Mouse (Mus musculus): ENCODE measurements around the gene Coro6.

Coro6 gene

DNA sequence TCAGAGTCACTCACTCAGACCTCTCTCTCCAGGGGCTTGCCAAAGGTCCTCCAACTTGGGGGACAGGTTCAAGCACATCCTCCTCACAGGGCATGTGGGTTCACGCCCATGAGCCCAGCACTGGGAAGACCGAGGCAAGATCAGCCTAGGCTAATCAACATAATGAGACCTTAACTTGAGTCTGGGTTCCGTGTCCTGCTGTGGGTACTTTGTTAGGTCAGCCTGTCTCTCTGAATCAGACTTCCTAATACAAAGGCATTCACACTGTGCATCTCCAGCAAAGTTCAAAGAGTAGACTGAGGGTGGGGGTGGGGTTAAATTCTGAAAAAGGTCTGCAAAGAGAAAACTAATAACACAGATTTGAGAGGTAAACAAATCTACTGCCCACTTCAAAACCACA is 2.9 kb downstream of the Coro6 start:
- DNase-seq: no peak

DNA sequence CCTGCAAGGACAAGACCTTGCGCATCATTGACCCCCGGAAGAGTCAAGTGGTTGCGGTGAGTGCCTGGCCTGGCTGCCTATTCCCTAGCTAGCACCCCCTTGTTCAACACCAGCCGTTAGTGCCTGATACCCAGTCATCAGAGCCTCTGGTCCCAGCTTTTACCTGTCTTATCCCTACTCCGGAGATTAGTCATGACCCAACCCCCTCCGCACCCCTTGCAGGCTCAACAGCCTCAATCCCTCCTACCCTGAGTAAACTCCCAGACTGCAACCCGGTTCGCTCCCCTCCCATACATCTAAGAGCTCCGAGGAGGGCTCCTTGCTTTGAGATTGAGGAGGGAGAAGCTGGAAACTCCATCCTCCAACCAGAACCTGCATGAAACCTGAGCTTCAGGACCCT is 4.3 kb downstream of the Coro6 start:
- no peak for DNase-seq

DNA sequence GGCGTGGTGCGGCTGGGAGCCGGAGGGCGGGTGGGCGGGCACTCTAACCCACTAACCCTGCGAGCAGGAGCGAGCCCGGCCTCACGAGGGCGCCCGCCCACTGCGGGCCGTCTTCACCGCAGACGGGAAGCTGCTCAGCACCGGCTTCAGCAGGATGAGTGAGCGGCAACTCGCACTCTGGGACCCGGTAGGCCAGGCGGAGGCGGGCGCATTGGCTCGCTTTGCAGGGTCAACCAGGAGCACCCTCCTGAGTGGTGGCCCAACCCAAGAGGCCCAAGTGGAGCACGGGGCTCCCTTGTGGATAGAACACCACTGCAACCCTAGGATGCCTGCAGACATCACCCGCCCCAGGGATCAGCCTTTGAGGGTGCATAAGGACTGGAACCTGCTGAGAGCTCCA is 4.9 kb downstream of the Coro6 start:
- DNase-seq: peak; percentile 60 to 63

DNA sequence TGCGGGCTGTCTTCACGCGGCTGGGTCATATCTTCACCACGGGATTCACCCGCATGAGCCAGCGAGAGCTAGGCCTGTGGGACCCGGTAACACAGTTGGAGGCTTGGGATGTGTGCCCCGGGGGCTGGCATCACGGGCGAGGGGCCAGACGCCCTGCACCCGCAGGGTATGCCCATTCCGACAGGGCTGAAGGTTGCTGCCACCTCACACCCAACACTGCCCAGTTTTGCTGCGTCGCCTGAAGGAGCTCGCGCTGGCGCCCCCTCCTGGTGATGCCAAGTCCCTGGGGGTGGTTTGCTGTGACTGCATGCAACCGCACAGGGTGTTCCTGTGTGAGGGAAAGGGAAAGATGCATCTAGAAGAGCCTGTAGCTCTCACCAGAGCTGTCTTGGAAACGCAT is 5.6 kb downstream of the Coro6 start:
- peak; percentile 82 to 85 for DNase-seq

DNA sequence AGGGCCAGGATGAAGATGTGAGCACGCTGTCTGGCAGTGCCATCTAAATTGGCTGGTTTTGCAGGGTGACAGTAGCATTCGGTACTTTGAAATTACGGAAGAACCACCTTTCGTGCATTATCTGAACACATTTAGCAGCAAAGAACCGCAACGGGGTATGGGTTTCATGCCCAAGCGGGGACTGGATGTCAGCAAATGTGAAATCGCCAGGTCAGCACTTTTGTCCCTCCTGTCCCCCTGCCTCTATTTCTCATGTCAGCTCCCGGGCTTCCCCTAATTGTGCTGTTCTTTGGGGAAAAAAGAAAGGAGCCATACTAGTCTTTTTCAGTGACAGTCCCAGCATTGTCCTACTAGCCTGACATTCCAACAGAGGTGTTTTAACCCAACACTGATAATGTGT is 6.2 kb downstream of the Coro6 start:
- DNase-seq: no peak

DNA sequence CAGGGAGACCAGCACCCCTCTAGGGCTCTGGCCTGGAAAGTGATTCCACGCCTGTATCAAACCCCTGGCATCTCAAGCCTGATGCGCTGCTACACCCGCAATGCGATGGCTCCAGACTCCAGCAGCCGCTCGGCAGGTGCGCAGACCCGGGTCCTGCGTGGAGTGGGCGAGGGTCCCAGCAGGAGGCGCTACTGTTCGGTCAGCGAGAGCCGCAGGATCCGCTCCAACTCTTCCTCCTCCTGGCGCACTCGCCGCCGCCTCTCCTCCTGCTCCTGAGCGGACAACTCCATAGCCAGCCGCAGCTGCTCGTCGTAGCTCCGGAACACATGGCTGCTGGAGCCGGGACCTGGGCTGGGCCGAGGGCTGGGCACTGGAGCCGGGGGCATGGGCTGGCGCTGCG is 9.2 kb downstream of the Coro6 start:
- DNase-seq: peak in 1 of 2 experiments; percentile 10

DNA sequence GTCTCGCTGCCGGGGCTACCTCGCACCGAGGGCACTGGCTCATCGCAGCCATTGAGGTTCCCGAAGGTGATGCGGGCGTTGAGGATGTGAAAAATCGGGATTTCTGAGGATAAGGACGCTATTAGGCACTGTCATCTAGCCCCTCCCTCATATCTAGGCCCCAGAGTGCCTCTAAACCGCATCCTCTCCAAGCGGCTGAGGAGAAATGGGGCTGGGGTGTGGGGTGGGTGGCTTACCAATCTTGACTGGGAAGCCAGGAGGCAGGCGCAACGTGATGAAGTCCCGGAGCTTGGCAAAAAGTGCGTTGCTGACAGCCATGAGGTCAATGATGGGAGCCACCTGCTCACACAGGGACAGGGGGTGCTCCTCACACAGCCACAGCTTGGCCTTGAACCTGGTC is 10.6 kb downstream of the Coro6 start:
- no peak for DNase-seq

DNA sequence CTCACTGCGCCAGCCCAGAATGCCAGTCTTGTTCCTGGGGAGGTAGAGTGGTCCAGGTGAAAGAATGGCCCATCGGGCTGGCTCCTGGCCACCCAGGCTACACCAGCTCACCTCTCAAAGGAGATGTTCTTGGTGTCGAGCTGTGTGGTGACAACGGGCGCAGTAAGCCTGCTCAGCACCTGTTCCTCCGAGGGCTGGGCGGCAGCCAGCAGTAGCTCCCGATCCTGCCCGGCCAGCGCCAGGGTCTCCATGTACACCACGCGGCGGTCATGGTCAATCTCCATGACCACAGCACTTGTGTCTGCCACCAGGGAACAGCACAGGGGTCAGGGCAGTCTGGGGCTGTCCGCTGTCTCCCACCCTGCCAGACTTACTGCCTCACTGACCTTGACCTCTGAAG is 14.0 kb downstream of the Coro6 start:
- DNase-seq: no peak

DNA sequence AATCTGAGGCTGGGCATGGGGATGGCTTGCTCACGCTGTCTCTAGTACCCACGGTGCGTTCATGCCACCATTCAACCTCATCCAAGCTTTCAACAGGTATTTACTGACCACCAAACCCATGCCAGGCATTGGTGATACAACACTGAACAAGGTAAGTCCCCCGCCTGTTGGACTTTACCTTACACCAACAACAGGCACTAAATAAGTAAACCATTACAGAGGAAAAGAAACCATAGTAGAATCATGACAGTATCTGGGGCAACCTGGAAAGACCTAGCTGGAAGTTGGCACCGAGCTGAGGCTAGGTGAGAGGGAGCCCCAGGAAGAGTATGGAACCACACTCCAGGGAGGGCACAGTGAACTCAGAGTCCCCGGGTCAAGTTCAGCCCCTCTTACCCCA is 14.7 kb downstream of the Coro6 start:
- no peak for DNase-seq

DNA sequence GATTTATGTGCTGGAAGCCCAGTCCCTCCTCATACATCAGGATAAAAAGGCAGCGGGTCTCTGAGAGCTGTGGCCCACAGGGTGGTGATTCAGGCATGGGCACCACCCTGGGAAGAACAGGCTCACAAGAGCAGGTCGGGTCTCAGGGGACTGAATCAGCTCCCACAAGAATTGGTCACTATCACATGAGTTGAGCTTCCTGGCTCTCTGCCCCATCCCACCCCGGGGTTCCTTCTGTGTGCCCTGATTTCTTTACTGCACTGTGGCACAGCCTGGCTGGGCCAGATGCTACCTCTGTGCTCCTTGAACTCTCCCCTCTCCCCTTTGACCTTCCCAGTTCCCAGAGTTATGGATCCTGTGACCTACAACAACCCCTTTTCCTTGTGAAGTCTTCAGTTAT is 20.8 kb downstream of the Coro6 start:
- peak in 1 of 2 experiments; percentile 29 for DNase-seq

DNA sequence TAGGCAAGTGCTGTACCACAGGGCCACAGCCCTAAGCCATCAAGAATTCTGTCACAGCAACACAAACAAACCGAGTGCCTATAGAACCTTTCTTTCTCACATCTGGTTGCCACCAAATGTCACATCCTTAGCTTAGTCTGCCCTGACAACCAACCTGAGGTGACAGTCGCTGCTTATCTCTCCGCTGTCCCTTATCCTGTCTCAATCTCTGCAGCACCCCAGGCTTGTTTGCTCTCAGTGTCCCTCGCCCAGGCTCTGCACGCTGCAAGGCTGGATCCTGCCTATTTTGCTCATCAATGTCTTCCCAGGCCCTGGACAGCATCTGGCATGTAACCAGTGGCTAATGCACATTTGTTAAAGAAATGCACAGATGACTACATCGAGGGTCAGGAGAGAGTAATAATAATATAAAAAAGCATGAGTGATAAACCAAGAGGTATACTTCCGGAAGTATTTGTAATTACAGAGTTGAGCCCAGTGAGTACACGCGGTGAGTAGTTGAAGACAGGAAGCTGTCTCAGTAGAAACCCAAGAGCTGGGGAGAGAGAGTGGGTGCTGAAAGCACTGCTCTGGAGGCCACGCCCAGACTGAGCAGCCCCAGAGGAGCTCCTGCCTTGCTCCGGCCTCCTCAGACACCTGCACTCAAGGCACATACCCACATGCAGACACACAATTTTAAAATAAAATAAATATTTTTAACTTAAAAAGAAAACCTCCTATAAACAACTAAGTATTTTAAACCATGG is 21.5 kb downstream of the Coro6 start:
- no peak for DNase-seq

DNA sequence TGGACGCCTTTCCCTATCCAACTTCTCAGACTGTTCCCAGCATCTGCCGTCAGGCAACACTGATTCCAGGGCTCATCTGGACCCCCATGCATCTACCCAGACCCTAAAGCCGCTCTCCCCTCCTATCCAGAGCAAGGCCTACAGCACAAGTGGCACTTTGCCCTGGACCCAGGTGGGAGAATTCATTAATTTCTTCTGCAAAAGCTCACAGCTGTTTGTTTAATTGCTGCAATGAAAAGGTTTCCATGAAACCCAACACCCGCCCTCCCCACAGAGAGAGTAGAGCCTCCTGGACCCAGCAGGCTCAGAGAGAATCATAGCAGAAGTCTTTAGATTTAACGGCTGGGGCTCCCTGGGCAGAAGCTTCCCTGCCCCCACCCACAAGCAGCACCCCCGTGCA is 23.0 kb downstream of the Coro6 start:
- DNase-seq: no peak

DNA sequence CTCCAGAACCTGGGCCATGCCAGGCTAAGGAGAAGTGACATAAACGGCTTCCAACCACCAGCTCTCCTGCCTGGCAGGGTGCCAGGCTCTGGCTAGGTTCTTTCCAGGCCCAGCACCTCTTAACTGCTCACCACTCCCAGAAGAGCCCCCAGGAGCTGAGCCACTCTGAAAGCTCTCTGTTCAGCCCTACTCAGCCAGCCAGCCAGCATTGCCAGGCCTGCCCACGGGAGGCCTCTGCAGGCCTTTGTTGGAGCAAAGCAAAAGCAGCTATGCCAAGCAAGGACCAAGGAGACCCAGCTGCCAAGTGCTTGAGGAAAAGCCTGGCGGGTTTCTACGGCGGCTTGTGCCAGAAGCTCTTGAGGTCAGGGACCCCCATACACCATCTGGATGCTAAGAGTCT is 24.6 kb downstream of the Coro6 start:
- DNase-seq: peak; percentile 57 to 74

DNA sequence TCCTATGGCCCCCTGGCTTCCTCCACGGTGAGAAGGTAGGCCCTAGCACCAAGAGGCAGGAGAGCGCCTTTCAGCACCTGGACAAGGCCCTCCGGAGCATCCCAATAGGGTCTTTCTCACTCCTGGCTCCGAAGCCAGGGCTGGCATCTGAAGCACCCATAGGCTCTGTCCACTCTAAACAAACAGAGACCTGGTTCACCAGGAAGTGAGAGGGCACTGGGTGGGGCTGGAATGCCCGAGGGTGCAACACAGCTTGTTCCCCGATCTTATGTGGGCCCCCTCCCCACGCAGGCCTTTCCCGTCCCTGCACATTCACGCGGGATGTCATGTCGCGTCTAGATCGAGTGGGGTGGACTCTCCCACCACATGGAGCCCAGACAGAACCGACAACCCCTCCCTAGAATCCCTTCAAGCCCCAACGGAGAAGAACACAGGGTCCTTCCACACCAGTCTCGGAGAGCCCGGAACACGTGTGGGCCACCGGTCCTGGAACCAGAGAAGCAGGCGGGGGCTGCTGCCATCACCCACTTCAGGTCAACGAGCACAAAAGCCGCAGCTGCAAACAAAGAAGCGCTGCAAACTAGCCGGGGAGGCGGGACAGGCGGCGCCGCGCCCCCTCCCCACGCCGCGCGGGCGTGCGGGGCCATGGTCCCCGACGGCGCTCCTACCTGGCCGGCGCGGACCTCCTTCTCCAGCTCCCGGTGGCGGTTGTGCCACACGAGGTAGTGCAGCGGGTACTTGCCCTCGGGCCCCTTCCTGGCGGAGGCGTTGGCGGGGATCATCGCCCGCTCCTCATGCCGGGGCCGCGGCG is 26.8 kb downstream of the Coro6 start:
- DNase-seq: peak in 1 of 2 experiments; percentile 43

DNA sequence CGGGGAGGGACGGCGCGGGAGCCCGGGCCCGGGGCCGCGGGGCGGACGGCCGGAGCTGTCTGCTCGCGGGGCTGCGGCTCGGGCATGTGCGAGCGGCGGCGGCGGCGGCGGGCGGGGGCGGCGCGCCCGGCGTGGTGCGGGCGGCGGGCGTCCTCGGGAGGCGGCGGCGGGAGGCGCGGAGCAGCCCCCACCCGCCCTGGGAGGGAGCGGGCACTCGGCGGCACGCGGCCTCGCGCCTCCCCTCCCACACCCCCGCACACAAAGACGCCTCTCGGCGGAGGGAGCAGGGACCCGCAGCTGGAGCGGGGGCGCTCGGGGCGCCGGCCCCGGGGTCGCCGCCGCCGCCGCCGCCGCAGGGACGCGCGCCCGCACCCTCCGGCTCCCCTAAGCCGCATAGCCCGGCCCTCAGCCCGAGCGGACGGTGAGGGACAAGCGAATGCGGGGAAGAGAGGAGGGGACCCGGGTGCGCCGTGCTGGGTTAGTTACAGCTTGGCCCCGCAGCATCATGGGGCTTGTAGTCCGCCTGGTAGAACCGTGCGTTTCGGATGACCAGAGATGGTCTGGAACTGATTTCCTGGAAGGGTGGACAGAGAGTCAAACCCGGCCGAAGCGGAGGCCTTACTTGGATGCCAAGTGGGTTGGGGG is 27.5 kb downstream of the Coro6 start, which contains the start of gene Ankrd13b:
TSS of gene Ankrd13b (minus strand) at position 88 of the 645 bp plus-strand sequence.
- DNase-seq: peak; percentile 86 to 92

DNA sequence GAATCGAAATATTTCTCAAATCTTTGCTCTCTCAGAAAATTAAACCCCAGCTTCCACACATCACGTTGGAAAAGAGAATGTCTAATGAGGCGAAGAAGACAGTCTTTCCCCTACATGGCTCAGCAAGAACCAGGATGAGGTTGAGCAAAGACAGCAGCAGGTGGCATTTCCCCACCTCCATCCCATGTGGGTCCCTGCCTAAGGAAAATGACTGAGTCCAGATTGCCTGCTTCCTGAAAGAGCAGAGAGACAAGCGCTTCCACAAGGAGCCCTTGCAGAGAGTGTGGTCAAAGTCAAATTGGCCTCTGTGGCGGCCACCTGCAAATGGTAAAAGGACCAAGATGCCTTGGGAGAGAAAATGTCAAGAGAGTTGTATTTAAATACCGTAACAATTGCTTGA is 28.2 kb downstream of the Coro6 start:
- no peak for DNase-seq

DNA sequence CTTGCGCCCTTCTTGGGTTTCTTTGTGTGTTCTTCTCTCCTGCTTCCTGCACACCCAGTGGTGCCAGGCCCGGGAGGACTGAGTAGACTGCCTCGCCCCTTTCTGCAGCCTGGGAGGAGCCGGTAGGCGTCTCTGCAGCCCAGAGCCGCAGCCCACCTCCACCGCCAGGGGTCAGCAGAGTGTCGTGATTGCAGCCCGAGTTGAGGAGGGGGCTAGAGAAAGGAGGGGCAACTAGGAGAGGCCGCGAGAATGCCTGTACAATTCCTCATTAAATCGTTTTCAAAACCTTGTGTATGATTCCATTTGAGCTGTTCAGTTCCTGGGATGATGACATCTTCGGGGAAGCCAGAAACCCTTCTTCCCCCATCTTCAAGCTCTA is 28.9 kb downstream of the Coro6 start:
- peak; percentile 89 to 90 for DNase-seq

DNA sequence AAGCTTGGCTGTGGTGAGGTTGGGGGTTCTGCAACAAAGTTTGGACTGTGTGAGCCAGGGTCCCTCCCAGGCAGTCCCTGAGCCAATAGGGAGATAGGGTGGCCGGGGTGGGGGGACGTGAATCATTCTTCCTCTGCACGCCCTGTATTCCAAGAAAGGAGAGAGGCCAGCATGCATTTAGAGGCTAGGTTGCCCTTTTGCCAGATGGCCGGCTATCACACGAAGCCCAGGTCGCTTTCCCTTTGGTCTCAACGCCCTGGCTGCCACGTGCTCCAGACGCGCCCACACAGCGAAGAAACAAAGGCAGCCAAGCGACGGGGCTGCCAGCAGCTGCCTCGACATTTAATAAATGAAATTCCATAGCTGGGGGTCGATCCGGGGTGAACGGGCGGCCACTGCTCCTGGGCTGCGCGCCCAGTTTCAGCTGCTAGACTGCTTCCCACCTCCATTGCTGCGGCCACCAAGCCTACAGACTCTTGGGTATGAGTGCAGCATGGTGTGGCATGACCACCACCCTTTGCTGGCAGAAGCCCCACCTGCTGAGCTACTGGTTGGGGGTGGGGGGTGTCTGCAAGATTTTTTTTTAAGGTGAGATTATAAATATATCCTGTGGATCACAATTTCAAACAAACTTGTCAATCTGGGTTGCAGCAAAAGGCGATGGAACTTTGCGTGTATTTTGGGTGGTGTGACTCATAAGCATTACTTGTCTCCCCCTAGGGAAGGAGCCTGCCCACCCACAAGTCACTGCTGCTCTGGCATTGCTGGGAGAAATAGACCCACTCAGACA is 29.5 kb downstream of the Coro6 start:
- peak; percentile 63 for DNase-seq

DNA sequence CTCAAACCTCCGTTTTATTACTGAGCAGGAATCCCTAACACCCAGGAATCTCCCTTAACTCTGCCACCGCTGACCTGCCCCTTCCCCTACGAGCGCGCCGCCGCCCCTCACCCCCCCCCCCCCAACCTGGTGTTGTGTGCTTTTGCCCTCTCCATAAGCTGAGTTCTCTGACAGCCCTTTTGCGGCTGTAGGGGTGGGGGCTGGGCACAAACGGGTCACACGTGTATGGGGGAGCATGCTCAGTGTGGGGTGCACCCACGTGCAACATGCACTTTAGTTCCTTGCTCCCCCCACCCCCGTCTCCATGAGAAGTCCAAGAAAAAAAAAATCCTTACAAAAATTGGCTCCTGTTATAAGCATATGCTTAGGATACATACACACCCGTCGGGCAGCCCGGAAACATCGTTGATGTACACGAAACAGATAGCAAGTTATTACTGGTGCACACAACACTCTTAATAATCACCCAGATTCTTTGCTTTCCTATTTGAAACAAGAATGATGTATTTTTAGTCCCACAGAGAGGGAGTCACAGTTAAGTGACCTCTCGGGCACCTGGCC is 30.2 kb downstream of the Coro6 start:
- peak in 1 of 2 experiments; percentile 49 for DNase-seq

DNA sequence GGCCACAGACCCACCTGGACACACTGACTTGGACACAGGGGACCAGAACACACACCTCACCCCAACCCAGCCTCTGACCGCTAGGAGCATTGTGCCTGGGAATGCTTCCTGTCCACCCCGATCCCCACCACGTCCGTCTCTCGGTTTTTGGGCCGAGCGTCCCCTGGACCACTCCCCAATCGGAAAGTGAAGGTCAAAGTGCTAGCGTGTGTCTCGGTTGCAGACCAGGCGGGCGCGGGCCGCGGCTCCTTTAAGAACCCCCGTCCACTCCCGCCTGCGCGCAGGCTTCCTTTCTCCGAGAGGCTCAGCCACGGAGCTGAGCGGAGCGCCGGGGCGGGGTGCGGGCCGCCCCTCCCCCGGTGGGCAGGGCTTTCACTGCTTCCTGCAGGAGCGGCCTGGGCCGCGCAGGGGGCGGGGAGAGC is 30.7 kb downstream of the Coro6 start:
- DNase-seq: peak; percentile 96

DNA sequence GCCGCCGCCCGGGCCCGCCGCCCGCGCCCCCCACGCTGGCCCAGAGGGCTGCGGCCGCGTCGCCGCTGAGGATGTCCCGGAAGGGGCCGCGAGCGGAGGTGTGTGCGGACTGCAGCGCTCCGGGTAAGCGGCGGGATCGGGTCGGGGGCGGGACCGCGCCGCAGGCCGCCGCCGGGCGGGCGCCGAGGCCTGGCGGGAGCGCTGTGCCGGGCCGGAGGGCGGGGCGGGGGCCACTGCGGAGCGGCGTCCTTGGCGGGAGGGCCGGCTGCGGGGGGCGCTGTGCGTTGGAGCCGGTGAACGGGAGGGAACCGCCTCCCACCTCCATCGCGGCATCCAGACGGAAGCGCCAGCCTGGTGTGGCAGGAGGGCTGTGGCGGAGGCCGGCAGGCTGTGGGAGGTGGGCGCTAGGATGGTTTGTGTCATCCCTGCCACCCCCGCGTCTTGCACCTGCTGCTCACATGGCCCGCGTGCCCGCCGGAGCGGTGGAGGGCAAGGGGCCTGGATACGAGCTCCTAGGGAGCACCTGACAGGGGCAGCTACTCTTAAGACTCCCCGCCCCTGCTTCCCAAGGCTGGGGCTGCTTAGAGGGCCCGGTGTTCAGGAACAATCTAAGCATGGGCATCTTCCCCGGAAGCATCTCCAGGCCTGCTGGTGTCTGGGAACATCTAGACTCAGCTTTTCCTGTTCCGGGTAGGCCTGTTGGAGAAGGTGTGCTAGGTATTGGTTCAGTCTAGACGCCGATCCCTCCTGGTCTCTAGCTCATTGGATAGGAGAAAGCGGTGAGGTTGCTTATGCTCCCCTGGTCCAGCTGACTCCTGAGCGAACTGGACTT is 31.5 kb downstream of the Coro6 start, which contains the start of gene Git1:
TSS of gene Git1 (plus strand) at position 51 of the 832 bp plus-strand sequence.
- DNase-seq: peak; percentile 64 to 71

DNA sequence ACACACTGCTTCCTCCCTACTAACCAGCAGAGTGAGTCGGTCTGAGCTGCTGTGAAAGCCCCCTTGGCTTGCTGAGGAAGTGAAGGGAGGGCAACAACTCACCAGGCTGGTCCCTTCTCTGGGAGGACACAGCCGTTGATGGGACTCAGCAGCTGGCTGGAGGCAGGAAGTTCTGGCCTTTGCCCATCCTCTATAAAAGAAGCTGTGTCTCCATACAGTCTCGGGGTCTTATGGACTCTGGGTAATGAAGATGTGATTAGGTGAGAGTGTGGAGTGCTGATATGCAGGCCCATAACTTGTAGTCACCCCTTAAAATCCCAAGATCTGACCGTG is 32.1 kb downstream of the Coro6 start:
- DNase-seq: no peak

All from cerebellum, adult 18-20 months (tissue).